Mouse (Mus musculus) heart, postnatal 4 days (tissue): ENCODE data around the gene Zc2hc1b. TPM values are rescaled to one million over a fixed set of nuclear protein-coding genes. Genes with fewer than 3 reads are reported as not detected.
"Not testable (repeated sequence)": the region's sequence is repeated elsewhere in the genome, so short reads cannot be mapped to it uniquely, and the experiment has no call there.

Experiments used
- DNase-seq: peaks from one replicate; pipeline ENCODE4 v3.0.0; 2021
- total RNA-seq, 2 experiments: library from RNA; stranded (reverse); gene quantifications; 2 replicates each; pipeline ENCODE4 v1.2.3; 2021

Gene Zc2hc1b
- not detected for total RNA-seq

- DNase-seq = no peak
Measured at GRCm38 (mm10) chr10:13177973-13178624, at the start of gene Zc2hc1b. TSS of gene Zc2hc1b (minus strand) at chr10:13178023.

DNA sequence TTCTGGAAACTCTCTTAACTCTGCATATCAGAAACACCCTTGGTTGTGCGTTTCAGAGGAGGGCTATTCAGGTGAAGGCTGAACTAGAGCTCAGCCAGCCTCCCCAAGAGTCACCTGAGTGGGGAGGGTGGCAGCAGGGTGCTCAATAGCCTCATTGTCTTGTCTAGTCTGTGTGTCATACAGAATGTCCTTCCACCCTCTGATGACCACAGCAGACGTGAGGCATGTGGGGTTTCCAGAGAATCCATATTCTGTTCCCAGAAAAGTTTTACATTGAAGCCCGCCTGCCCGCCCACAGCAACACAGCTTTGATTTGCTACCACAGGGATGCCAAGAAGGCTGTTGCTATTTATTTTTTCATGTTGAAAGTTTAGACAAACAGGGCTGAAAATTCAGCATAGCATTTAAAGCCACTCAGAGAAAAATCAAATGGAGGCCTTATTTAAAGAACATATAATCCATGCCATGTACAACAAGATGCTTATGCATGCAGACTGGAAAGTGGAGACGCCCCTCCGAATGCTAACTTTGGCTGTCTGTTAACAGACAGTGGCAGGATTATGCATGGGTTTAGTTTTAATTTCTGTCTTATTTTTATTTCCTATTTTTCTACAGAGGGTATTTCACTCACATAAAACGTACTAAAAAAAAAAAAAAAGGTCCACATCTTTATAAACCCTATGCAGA, 47.7 kb upstream of the Zc2hc1b start:
- no peak for DNase-seq

GRCm38 (mm10) chr10:13222135-13222534, 44.3 kb upstream of the Zc2hc1b start:
- no peak for DNase-seq

DNA sequence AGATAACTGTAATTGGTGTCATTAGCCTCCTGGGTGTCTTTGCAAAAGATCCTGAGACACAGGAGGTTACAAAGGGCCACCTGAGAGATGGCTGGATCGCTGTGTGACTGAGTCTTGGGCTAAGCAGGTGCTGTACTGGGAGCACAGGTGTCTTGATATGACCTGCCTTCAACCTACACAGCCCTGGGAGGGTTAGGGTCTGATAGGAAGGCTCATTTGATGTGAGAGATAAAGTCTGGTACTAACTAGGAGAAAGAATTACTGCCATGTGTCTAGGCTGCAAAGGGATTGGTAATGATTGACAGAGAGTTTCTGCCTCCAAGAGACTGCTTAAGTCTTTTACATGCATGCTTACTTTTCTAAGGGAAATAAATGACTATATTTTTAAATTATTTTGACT, 42.2 kb upstream of the Zc2hc1b start:
- DNase-seq = no peak

GRCm38 (mm10) chr10:13213956-13214355, 36.1 kb upstream of the Zc2hc1b start:
- DNase-seq = no peak

- no peak for DNase-seq
Measured at GRCm38 (mm10) chr10:13212829-13213228, 35.0 kb upstream of the Zc2hc1b start.

- no peak for DNase-seq
Measured at GRCm38 (mm10) chr10:13212326-13212725, 34.5 kb upstream of the Zc2hc1b start.

DNA sequence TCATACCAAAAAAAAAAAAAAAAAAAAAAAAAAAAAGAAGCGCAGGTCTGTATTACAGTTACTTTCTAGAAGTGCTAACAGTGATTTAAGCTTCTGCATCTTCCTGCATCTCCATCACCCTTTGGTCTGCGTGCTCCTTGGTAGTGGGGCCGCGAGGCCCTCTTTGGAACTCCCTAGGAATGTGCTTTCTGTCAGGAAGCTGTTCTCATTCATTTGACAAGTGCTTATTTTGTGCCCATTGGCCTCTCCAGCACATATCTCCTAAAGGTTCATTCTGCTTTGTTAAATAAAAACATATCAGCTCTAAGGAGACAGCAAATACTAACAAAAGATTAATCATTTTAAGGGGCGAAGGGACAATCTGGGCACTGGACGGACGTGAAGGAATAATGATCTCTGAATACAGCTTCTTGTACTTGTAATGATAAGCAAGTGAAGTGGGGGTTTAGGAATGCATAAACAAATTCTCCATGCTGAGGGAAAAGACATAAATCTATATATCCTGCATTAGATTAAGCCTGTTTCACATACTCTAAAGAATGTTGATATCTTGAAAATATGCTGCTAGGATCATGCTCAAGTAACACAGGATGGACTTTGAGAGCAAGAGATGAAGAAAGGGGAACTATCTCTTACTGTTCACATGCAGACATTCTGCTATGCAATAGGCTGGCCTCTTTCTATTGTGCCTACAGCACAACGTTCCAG, 32.3 kb upstream of the Zc2hc1b start:
- no peak for DNase-seq

DNA sequence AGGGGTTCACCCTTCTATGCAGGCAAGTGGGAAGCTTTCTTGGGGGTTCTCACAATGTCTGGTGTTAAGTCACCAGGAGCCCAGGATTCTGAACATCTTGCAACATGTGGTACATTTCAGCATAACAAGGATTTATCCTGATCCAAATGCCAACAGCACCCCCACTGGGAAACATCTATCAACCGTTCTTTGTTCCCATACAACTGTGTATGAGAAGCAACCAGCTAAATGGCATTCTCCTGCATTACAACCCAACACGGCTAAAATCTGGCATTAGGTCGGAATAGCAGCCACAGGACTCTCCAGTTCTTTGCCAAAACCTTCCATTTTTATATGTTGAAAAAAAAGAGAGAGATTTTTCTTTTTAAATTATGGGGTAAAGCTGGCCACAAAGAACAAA, 31.7 kb upstream of the Zc2hc1b start:
- no peak for DNase-seq

GRCm38 (mm10) chr10:13209061-13209460, 31.2 kb upstream of the Zc2hc1b start:
- DNase-seq = no peak

GRCm38 (mm10) chr10:13201741-13202293, 24.0 kb upstream of the Zc2hc1b start:
- DNase-seq = no peak

DNA sequence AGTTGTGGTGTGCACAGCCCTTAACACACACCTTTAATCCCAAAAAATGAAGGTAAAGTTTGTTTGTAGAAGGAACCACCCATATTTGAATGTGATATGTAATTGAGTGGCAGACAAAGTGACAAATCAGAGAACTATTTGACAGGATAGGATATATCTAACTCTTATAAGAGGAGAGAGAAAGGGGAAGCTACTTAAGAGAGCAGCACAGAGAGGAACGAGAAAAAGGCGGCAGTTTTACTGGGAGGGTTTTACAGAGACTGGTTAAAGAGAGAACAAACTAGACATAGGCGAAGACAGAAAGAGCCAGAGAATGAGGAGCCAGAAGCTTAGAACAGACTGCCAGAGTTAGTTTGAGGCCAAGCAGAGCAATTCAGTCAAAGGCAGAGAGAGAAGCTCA, 23.0 kb upstream of the Zc2hc1b start:
- DNase-seq = no peak

- DNase-seq = no peak
Measured at GRCm38 (mm10) chr10:13199234-13199633, 21.4 kb upstream of the Zc2hc1b start.

GRCm38 (mm10) chr10:13196872-13197507, 19.2 kb upstream of the Zc2hc1b start:
- DNase-seq = no peak

- DNase-seq = not testable (repeated sequence)
Measured at GRCm38 (mm10) chr10:13193496-13193895, 15.7 kb upstream of the Zc2hc1b start.

DNA sequence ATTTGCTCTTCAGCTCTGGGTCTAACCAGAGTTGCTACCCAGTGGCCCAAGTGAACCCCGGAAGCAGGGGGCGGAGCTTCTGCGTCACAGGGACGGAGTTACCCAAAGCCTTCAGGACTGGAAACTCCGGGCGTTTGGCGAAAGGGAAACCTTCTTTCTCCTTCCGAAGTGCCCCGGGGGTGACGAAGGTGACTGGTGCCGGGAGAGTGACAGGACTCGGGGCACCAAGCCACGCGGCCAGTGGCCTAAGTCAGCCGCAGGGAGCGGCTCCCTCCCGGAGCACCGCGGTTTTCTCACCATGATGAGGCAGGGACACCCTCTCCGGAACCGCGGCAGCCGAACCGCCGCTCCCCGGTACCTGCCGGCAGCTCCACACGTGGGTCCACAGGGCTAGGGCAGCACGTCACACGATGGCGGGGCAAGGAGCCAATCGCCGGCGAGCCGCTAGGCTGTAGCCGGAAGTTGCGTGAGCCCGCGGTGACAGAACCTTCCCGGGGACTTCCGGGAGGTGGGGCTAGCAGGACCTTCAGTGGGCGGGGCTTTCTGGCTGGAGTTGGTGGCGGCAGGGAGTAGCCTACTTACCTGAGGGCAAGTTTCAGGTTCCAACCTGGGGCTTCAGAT, 15.0 kb upstream of the Zc2hc1b start, which contains the start of gene Ltv1:
TSS of gene Ltv1 (minus strand) at position 438 of the 621 bp plus-strand sequence.
- DNase-seq = peak; percentile 97

- no peak for DNase-seq
Measured at GRCm38 (mm10) chr10:13189881-13190280, 12.1 kb upstream of the Zc2hc1b start.

DNA sequence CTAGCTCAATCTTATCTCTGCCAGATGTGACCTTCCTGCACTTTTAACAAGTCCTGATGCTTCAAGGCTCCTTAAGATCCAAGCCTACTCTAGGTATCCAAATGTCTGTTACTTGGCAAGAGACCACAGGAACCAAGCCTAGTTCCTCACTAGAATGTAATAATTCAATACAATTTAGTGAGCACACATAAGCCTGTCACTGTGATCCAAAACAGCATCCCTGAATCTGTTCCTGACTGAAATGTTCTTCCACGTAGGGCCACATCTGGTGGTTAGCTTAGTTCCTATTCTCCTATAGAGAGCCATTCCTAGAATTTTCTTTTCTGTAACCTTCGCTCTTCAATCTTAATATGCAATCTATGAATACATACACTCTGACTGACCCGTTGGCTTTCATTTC, 8.9 kb upstream of the Zc2hc1b start:
- no peak for DNase-seq

GRCm38 (mm10) chr10:13184170-13184766, 6.4 kb upstream of the Zc2hc1b start:
- DNase-seq = no peak

- no peak for DNase-seq
Measured at GRCm38 (mm10) chr10:13180211-13180610, 2.4 kb upstream of the Zc2hc1b start.

DNA sequence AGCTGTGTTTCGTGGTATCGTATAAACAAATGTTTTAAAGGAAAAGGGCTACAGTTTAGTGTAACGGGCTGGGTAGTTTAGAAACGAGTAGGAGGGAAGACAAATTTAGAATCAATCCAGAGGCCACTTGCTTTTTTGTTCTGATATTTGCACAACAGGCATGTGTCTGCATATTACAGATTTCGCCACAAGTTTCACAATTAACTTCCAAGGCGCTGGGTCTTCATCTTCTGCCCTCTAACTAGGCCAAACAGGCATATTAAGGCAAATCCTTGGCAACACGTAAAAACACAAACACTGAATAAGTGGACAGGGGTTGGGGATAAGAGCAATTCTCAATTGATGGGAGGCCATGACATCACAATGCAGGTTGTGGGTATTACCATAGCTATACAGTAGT, 2.0 kb downstream of the Zc2hc1b start:
- no peak for DNase-seq

GRCm38 (mm10) chr10:13172798-13173221, 5.0 kb downstream of the Zc2hc1b start:
- DNase-seq = peak; percentile 41
